8 mouse cellular contexts compared by ENCODE assay signal in genomic region chr7:63935809-63936187, GRCm38 (mm10). TPM values are rescaled to one million over a fixed set of nuclear protein-coding genes. Genes with fewer than 3 reads are reported as not detected.
DNase-seq lines count a peak whose midpoint lies in the region; ATAC-seq and TF ChIP-seq lines count a peak whose summit lies in the region.

No protein-coding gene starts in this region.

- H3K27me3 ChIP-seq in embryonic facial prominence, embryonic 12.5 days = no peaks in the 10 kb centered on the region
- H3K27me3 ChIP-seq in intestine, embryonic 15.5 days (replicated peaks) = no peaks in the 10 kb centered on the region
- no peaks in the 10 kb centered on the region for H3K27me3 ChIP-seq in neural tube, embryonic 11.5 days (ENCODE audit: control insufficient read depth, insufficient read depth, low read length)

- H3K36me3 ChIP-seq in embryonic facial prominence, embryonic 12.5 days = no peaks in the 10 kb centered on the region
- no peaks in the 10 kb centered on the region for H3K36me3 ChIP-seq in intestine, embryonic 15.5 days
- no peaks in the 10 kb centered on the region for H3K36me3 ChIP-seq in neural tube, embryonic 11.5 days (ENCODE audit: control insufficient read depth, insufficient read depth, low read length)

- WGBS in embryonic facial prominence, embryonic 12.5 days = 17% methylated on average over 8 of the region's 8 CpGs
- 29% methylated on average over 8 of the region's 8 CpGs for WGBS in intestine, embryonic 15.5 days
- 24% methylated on average over 8 of the region's 8 CpGs for WGBS in neural tube, embryonic 11.5 days

- no peak for TF ChIP-seq CTCF in left cerebral cortex, adult 2 months (IDR thresholded peaks at IDR 0.05)

- H3K9me3 ChIP-seq in embryonic facial prominence, embryonic 12.5 days = no peaks in the 10 kb centered on the region
- no peaks in the 10 kb centered on the region for H3K9me3 ChIP-seq in intestine, embryonic 15.5 days
- H3K9me3 ChIP-seq in neural tube, embryonic 11.5 days (ENCODE audit: control insufficient read depth, low read length) = no peaks in the 10 kb centered on the region

- peak overlapping the region; percentile 99 for H3K4me3 ChIP-seq in left cerebral cortex, adult 2 months
- peak overlapping the region; percentile 78 for H3K4me3 ChIP-seq in embryonic facial prominence, embryonic 12.5 days
- H3K4me3 ChIP-seq in intestine, embryonic 15.5 days (replicated peaks) = peak overlapping the region; percentile 91
- H3K4me3 ChIP-seq in neural tube, embryonic 11.5 days (ENCODE audit: low read depth, low read length) = peak overlapping the region; percentile 93

- no peak for ATAC-seq in embryonic facial prominence, embryonic 12.5 days (ENCODE audit: insufficient number of reproducible peaks, insufficient read depth, low FRiP score, low TSS enrichment)
- no peak for ATAC-seq in intestine, embryonic 15.5 days
- ATAC-seq in neural tube, embryonic 11.5 days (ENCODE audit: insufficient read depth, low FRiP score, low TSS enrichment) = no peak

- H3K4me2 ChIP-seq in embryonic facial prominence, embryonic 12.5 days (replicated peaks) = peak overlapping the region; percentile 94
- H3K4me2 ChIP-seq in intestine, embryonic 15.5 days (replicated peaks) = peak overlapping the region; percentile 92
- H3K4me2 ChIP-seq in neural tube, embryonic 11.5 days (ENCODE audit: low read depth) = peak overlapping the region; percentile 94

- peaks cover 21% of the 10 kb centered on the region; the same call in 1 of the 2 replicates for H3K4me1 ChIP-seq in embryonic facial prominence, embryonic 12.5 days
- H3K4me1 ChIP-seq in intestine, embryonic 15.5 days (replicated peaks) = peaks cover 15% of the 10 kb centered on the region
- peaks cover 12% of the 10 kb centered on the region for H3K4me1 ChIP-seq in neural tube, embryonic 11.5 days (ENCODE audit: control insufficient read depth, insufficient read depth, low read length)

- intact Hi-C loops in left cerebral cortex, adult 2 months (cut with DNase I) = loop anchor here (1.0 to 10.0 kb wide), 6 partner anchors 10 to 591 kb away; partner anchors contain the start of gene Mtmr10
- intact Hi-C loops in left cerebral cortex, postnatal 10 days (cut with DNase I) = loop anchor here (2.0 to 10.0 kb wide), 6 partner anchors 38 to 219 kb away; partner anchors contain the start of gene Trpm1

- H3K27ac ChIP-seq in left cerebral cortex, adult 2 months = peak overlapping the region; percentile 99
- H3K27ac ChIP-seq in embryonic facial prominence, embryonic 12.5 days = no peak overlapping the region
- H3K27ac ChIP-seq in intestine, embryonic 15.5 days = no peak overlapping the region
- H3K27ac ChIP-seq in neural tube, embryonic 11.5 days (ENCODE audit: low read depth, low read length) = no peak overlapping the region

- H3K9ac ChIP-seq in embryonic facial prominence, embryonic 12.5 days = peak overlapping the region; percentile 32; the same call in 1 of the 2 replicates
- peak overlapping the region; percentile 94 for H3K9ac ChIP-seq in intestine, embryonic 15.5 days
- H3K9ac ChIP-seq in neural tube, embryonic 11.5 days (ENCODE audit: low read length) = no peak overlapping the region

- DNase-seq in left cerebral cortex, adult 2 months (ENCODE audit: extremely low spot score in 1 of 2, low spot score in 2 of 2) = no peak
- no peak for DNase-seq in left cerebral cortex, postnatal 10 days (ENCODE audit: extremely low spot score in 1 of 2, low spot score in 2 of 2)
- no peak for DNase-seq in neural tube, embryonic 11.5 days (ENCODE audit: low spot score)
- DNase-seq in cerebellum, adult 9-11 months = no peak
- no peak for DNase-seq in urinary bladder, postnatal 4 days (ENCODE audit: low spot score in 2 of 2)
- no peak for DNase-seq in cerebellum, postnatal 4 days (ENCODE audit: low spot score in 2 of 2)

RNA-seq across cellular contexts. Expression of gene Klf13, which starts 2.9 kb away (rescaled TPM):
- total RNA-seq in left cerebral cortex, adult 2 months (2021) = 100 to 1,000 TPM; 179 to 199 TPM
- 100 to 1,000 TPM; 148 to 154 TPM for total RNA-seq in left cerebral cortex, postnatal 10 days (2021)
- polyA plus RNA-seq in embryonic facial prominence, embryonic 12.5 days (2016; fragmentation: Nextera tagmentation; extraction: Ambion mirVana) = 21.3 and 21.4 TPM in 2 replicates
- polyA plus RNA-seq in intestine, embryonic 15.5 days (2015; fragmentation: Nextera tagmentation; extraction: Ambion mirVana) = 25.9 and 26.7 TPM in 2 replicates
- 31.6 and 33.8 TPM in 2 replicates for polyA plus RNA-seq in neural tube, embryonic 11.5 days (2014; fragmentation: Nextera tagmentation; extraction: Ambion mirVana)

RNA-seq across cellular contexts. Expression of gene E030018B13Rik, which starts 19.1 kb away (rescaled TPM):
- not detected for total RNA-seq in left cerebral cortex, adult 2 months (2021)
- total RNA-seq in left cerebral cortex, postnatal 10 days (2021) = not detected
- polyA plus RNA-seq in embryonic facial prominence, embryonic 12.5 days (2016; fragmentation: Nextera tagmentation; extraction: Ambion mirVana) = not detected in 2 replicates
- not detected in 2 replicates for polyA plus RNA-seq in intestine, embryonic 15.5 days (2015; fragmentation: Nextera tagmentation; extraction: Ambion mirVana)
- not detected in 2 replicates for polyA plus RNA-seq in neural tube, embryonic 11.5 days (2014; fragmentation: Nextera tagmentation; extraction: Ambion mirVana)
